Mouse (Mus musculus) T-cell, adult 66 days (primary cell): ENCODE data around the gene Nup62. TPM values are rescaled to one million over a fixed set of nuclear protein-coding genes. Genes with fewer than 3 reads are reported as not detected.

Source experiments
- total RNA-seq, 2 experiments: library from RNA; stranded (reverse); gene quantifications; 3 replicates in 1 of 2; 4 replicates in 1 of 2; pipeline ENCODE4 v1.2.4; 2023

The Nup62 gene
- 10 to 100 TPM; 42.6 to 50.5 TPM for total RNA-seq

GRCm38 (mm10) chr7:44815721-44816469 lies at the start of gene Nup62, which contains the start of gene Il4i1:
Gene Nup62, plus strand, starts transcription at chr7:44816088.
Gene Il4i1, plus strand, starts transcription at chr7:44816387.

GRCm38 (mm10) chr7:44816470-44817021 lies 658 bp downstream of the Nup62 start, which contains the start of gene Atf5:
Gene Atf5, minus strand, starts transcription at chr7:44816658.

DNA sequence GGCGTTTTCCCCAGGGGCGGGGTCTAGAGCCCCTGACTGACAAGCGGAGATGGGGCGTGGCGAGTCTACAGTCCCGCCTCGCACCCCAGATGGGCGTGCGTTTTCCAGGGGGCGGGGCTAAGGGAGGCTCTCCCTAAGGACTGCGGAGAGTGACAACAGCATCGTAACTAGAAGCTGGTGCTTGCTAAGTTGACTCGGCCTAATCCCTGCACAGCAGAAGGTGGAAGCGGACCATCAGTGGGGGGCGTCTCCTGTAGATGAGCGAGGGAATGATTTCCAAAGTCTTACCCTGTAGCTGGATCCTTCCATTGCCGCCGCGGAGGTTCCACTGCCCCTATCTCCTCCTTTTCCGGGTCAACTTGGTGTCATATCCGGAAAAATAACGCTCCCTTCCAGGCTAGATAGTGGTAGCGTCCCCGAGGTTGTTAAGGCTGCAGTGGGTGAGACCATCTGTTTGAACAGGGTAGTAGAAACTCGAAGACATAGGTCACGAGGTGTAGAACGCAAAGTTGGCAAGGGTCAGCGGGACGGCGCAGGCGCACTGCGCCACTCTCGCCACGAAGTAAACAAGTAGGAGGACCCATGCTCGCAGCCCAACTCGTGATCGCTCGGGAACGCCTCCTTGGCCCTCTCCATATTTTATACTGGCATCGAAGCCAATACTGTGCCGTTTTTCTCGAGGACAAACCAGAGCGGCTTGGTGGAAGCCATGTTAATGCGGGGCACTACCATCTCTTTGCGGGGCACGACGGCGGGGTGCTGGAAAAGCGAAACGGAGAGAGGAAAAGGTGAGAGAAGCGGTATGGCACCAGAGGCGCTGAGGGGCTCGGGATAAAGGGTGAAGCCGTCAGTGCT lies 32.9 kb downstream of the Nup62 start, which contains the start of the genes Akt1s1 and Tbc1d17:
Akt1s1 (plus strand) TSS at position 431 of the 855 bp plus-strand sequence.
Tbc1d17 (minus strand) TSS at position 519 of the 855 bp plus-strand sequence.

DNA sequence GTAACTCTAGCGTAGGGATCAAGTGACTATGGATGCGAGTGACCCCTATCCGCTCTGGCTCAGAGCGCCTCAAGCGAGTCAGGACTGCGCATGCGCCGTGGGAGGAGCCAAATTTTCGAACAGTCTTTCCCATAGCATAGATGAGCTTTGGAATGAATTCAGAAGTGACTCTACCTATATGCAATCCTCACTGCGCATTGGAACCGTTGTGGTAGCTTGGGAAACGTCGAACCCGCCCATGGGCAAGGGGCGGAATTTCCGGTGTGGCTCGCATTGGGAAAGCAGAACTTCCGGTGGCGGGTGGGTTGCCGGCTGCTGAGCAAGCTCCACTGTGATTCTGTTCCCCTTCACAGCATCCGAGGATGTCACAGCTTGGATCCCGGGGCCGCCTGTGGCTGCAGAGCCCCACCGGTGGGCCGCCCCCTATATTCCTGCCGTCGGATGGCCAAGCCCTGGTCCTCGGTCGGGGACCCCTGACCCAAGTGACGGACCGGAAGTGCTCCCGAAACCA lies 41.2 kb downstream of the Nup62 start, which contains the start of gene Pnkp:
Pnkp (plus strand) TSS at position 98 of the 511 bp plus-strand sequence.

DNA sequence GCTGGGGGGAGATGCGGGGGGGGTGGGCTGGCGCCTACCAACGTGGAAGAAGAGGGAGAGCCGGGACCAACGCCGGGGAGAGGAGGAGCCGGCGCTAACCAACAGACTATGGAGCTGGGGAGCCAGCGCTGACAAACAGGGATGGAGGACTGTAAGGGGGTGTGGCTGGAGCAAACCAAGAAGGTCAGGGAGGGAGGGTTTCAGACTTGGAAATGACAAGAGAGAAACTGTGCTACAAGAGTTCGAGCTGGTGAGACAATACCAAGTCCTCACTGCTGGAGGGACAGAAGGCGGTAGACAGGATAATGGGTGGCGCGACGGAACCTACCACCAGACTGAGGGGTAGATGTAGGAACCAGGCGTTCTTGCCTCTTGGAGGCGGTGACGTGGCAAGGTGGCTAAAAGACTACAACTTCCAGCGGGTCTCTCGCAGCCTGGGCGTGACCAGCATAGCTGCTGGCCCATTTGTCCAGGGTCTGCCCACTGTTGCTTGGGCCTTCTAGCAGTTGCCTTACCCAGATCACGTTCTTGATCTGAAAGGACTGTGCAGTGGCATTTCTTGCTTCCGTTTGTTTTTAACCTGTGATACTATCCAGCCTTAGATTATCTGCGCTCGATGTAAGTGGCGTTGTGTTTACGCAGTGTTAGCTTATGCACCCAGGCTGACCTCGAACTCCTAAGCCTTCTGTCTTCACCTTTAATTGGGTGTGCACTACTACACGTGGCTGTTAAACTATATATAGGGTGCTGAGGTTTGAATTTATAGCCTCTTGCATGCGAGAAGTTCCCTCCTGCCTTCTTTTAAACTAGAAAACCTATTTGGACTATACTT lies 54.0 kb downstream of the Nup62 start, which contains the start of gene Ptov1:
Ptov1 (minus strand) TSS at position 92 of the 832 bp plus-strand sequence.

Other genes with a start within 250 kb of the Nup62 start
- 1 to 10 TPM; 1.6 to 5.3 TPM for gene Napsa, start 243.7 kb upstream of the Nup62 start, total RNA-seq
- under 1 TPM; 0.24 to 0.47 TPM for gene Kcnc3, start 225.4 kb upstream of the Nup62 start, total RNA-seq
- gene Myh14, start 145.2 kb upstream of the Nup62 start, total RNA-seq, result under 1 TPM in 1 of 2 experiments, not detected in 1; 0.18 TPM
- gene Izumo2, start 107.3 kb upstream of the Nup62 start, total RNA-seq, result not detected
- 10 to 100 TPM; 99.4 to 99.8 TPM for gene Vrk3, start 67.7 kb upstream of the Nup62 start, total RNA-seq
- gene Zfp473, start 65.0 kb upstream of the Nup62 start, total RNA-seq, result under 1 TPM; 0.93 to 0.98 TPM
- gene Il4i1, start 299 bp downstream of the Nup62 start, total RNA-seq, result 1 to 10 TPM; 1.4 to 1.9 TPM
- 1 to 10 TPM; 4.9 to 5.0 TPM for gene Atf5, start 570 bp downstream of the Nup62 start, total RNA-seq
- 10 to 100 TPM; 37.4 to 39.4 TPM for gene Akt1s1, start 32.9 kb downstream of the Nup62 start, total RNA-seq
- gene Tbc1d17, start 33.0 kb downstream of the Nup62 start, total RNA-seq, result 100 to 1,000 TPM in 1 of 2 experiments, 10 to 100 TPM in 1; 89.9 to 108 TPM
- 10 to 100 TPM; 54.4 to 59.2 TPM for gene Pnkp, start 41.1 kb downstream of the Nup62 start, total RNA-seq
- 10 to 100 TPM; 24.2 to 25.2 TPM for gene Ptov1, start 53.7 kb downstream of the Nup62 start, total RNA-seq
- 10 to 100 TPM; 67.2 to 73.6 TPM for gene Med25, start 76.6 kb downstream of the Nup62 start, total RNA-seq
- 10 to 100 TPM; 23.6 to 24.2 TPM for gene Fuz, start 80.0 kb downstream of the Nup62 start, total RNA-seq
- 10 to 100 TPM; 80.0 to 86.8 TPM for gene Ap2a1, start 113.4 kb downstream of the Nup62 start, total RNA-seq
- gene Tsks, start 127.1 kb downstream of the Nup62 start, total RNA-seq, result not detected
- under 1 TPM; 0.61 to 0.80 TPM for gene Cpt1c, start 158.8 kb downstream of the Nup62 start, total RNA-seq
- 100 to 1,000 TPM; 143 to 165 TPM for gene Prmt1, start 170.5 kb downstream of the Nup62 start, total RNA-seq
- 100 to 1,000 TPM; 138 to 172 TPM for gene Irf3, start 181.6 kb downstream of the Nup62 start, total RNA-seq
- gene Bcl2l12, start 182.6 kb downstream of the Nup62 start, total RNA-seq, result 10 to 100 TPM; 18.5 to 30.8 TPM
- gene Scaf1, start 200.3 kb downstream of the Nup62 start, total RNA-seq, result 10 to 100 TPM; 81.3 to 91.5 TPM
- gene Rras, start 201.9 kb downstream of the Nup62 start, total RNA-seq, result 10 to 100 TPM; 10.5 to 10.9 TPM
- gene Prr12, start 236.8 kb downstream of the Nup62 start, total RNA-seq, result 10 to 100 TPM; 76.8 to 78.7 TPM
- 10 to 100 TPM; 65.9 to 68.4 TPM for gene Nosip, start 246.3 kb downstream of the Nup62 start, total RNA-seq
- gene Prrg2, start 246.6 kb downstream of the Nup62 start, total RNA-seq, result 1 to 10 TPM; 1.4 to 1.5 TPM